Mouse (Mus musculus) lung, embryonic 15.5 days (tissue): ENCODE results near the gene Nhs. TPM values are rescaled to one million over a fixed set of nuclear protein-coding genes. Genes with fewer than 3 reads are reported as not detected.

ENCODE experiments used
- ATAC-seq: fragments of 200-750 bp; cut with Nextera tagmentation; 2 replicates; pipeline ENCODE4 v1.8.0; 2017; ENCODE audit warnings: moderate number of reproducible peaks, borderline replicate concordance; ENCODE audit not compliant: low FRiP score, low TSS enrichment; ENCODE audit errors: extremely low read depth
- H3K27ac ChIP-seq: fragments of 300-500 bp; sonication (generic); 2 replicates; pipeline ENCODE4 v1.5.1; 2015; ENCODE audit warnings: moderate library complexity, mild to moderate bottlenecking, inconsistent platforms
- H3K27me3 ChIP-seq: fragments of 300-500 bp; sonication (generic); 2 replicates; pipeline ENCODE4 v1.6.1; 2015; ENCODE audit warnings: inconsistent platforms
- H3K36me3 ChIP-seq: fragments of 300-500 bp; sonication (generic); 2 replicates; pipeline ENCODE4 v1.6.1; 2015; ENCODE audit warnings: inconsistent platforms
- H3K4me1 ChIP-seq: fragments of 300-500 bp; sonication (generic); 2 replicates; pipeline ENCODE4 v1.6.1; 2015; ENCODE audit warnings: inconsistent platforms
- H3K4me2 ChIP-seq: fragments of 300-500 bp; sonication (generic); 2 replicates; pipeline ENCODE4 v1.6.1; 2015; ENCODE audit warnings: inconsistent platforms, mild to moderate bottlenecking, moderate library complexity
- H3K4me3 ChIP-seq: fragments of 300-500 bp; sonication (generic); 2 replicates; pipeline ENCODE4 v1.5.1; 2015; ENCODE audit warnings: mild to moderate bottlenecking, inconsistent platforms
- H3K9ac ChIP-seq: fragments of 300-500 bp; sonication (generic); 2 replicates; pipeline ENCODE4 v1.6.1; 2015; ENCODE audit warnings: inconsistent platforms
- H3K9me3 ChIP-seq: fragments of 300-500 bp; sonication (generic); 2 replicates; pipeline ENCODE4 v1.6.1; 2016; ENCODE audit warnings: inconsistent platforms
- WGBS: fragments of 180-500 bp; shearing (Covaris S2); methylation state at CpG from one replicate; pipeline ENCODE4 v1.1.7; 2015; 5-methylcytosine and 5-hydroxymethylcytosine counted together
- polyA plus RNA-seq: library from polyadenylated mRNA; unstranded; fragments of >200 nt; fragmentation: Nextera tagmentation; extraction: Ambion mirVana; gene quantifications from 2 replicates; pipeline ENCODE4 v1.2.1, GENCODE M21; 2015

Gene Nhs
- polyA plus RNA-seq, 1 experiment from 2014 or later: 1.5 TPM

GRCm38 (mm10) chrX:162012570-162012969 is 147.0 kb downstream of the Nhs start:
- no peaks in the 10 kb centered on the region for H3K36me3 ChIP-seq
- 57% methylated on average over 4 of the region's 4 CpGs for WGBS
- H3K9ac ChIP-seq: no peak overlapping the region
- no peak overlapping the region for H3K27ac ChIP-seq
- no peak overlapping the region for H3K4me3 ChIP-seq
- no peak overlapping the region for H3K4me2 ChIP-seq
- no peaks in the 10 kb centered on the region for H3K9me3 ChIP-seq
- H3K27me3 ChIP-seq: peaks cover 33% of the 10 kb centered on the region
- H3K4me1 ChIP-seq: no peaks in the 10 kb centered on the region; the same call in 1 of the 2 replicates
- ATAC-seq: no peak

- H3K9ac ChIP-seq: no peak overlapping the region
- 43% methylated on average over 3 of the region's 3 CpGs for WGBS
- no peaks in the 10 kb centered on the region for H3K36me3 ChIP-seq
- no peaks in the 10 kb centered on the region for H3K9me3 ChIP-seq
- H3K27ac ChIP-seq: no peak overlapping the region
- ATAC-seq: no peak
- peaks cover 33% of the 10 kb centered on the region for H3K27me3 ChIP-seq
- H3K4me3 ChIP-seq: no peak overlapping the region
- H3K4me1 ChIP-seq: no peaks in the 10 kb centered on the region; the same call in 1 of the 2 replicates
- no peak overlapping the region for H3K4me2 ChIP-seq
Observed at GRCm38 (mm10) chrX:162009876-162010275, 149.7 kb downstream of the Nhs start.

GRCm38 (mm10) chrX:162003818-162004217 is 155.7 kb downstream of the Nhs start:
- WGBS: 61% methylated on average over 1 of the region's 1 CpGs
- Histone ChIP-seq H3K4me3 (no peak overlapping the region), H3K27me3 (peaks cover 23% of the 10 kb centered on the region), H3K9me3 (no peaks in the 10 kb centered on the region), H3K27ac (no peak overlapping the region), H3K4me2 (no peak overlapping the region), H3K4me1 (no peaks in the 10 kb centered on the region), H3K36me3 (no peaks in the 10 kb centered on the region), H3K9ac (no peak overlapping the region)
- ATAC-seq: no peak

- H3K4me2 ChIP-seq: no peak overlapping the region
- peaks cover 4% of the 10 kb centered on the region; the same call in 1 of the 2 replicates for H3K4me1 ChIP-seq
- ATAC-seq: no peak
- H3K4me3 ChIP-seq: no peak overlapping the region
- no peak overlapping the region for H3K9ac ChIP-seq
- H3K27me3 ChIP-seq: peaks cover 20% of the 10 kb centered on the region; the same call in 1 of the 2 replicates
- no peaks in the 10 kb centered on the region for H3K36me3 ChIP-seq
- H3K9me3 ChIP-seq: no peaks in the 10 kb centered on the region
- no peak overlapping the region for H3K27ac ChIP-seq
- 76% methylated on average over 3 of the region's 3 CpGs for WGBS
Observed at GRCm38 (mm10) chrX:161998876-161999275, 160.7 kb downstream of the Nhs start.

- no peaks in the 10 kb centered on the region for H3K36me3 ChIP-seq
- H3K27ac ChIP-seq: no peak overlapping the region
- peak; percentile 64; the same call in 1 of the 2 replicates for ATAC-seq
- H3K4me3 ChIP-seq: no peak overlapping the region
- no peak overlapping the region for H3K4me2 ChIP-seq
- no peak overlapping the region for H3K9ac ChIP-seq
- H3K9me3 ChIP-seq: no peaks in the 10 kb centered on the region
- H3K4me1 ChIP-seq: peaks cover 4% of the 10 kb centered on the region; the same call in 1 of the 2 replicates
- peaks cover 24% of the 10 kb centered on the region; the same call in 1 of the 2 replicates for H3K27me3 ChIP-seq
- 36% methylated on average over 2 of the region's 2 CpGs for WGBS
Observed at GRCm38 (mm10) chrX:161997170-161997795, 162.2 kb downstream of the Nhs start.

GRCm38 (mm10) chrX:161990171-161990570 is 169.4 kb downstream of the Nhs start:
- Histone ChIP-seq H3K4me3 (no peak overlapping the region), H3K36me3 (no peaks in the 10 kb centered on the region), H3K9ac (no peak overlapping the region), H3K27ac (no peak overlapping the region), H3K4me1 (no peaks in the 10 kb centered on the region), H3K27me3 (peaks cover 17% of the 10 kb centered on the region), H3K9me3 (no peaks in the 10 kb centered on the region), H3K4me2 (no peak overlapping the region)
- 81% methylated on average over 1 of the region's 1 CpGs for WGBS
- no peak for ATAC-seq

GRCm38 (mm10) chrX:161984961-161985360 is 174.6 kb downstream of the Nhs start:
- no peaks in the 10 kb centered on the region for H3K4me1 ChIP-seq
- H3K4me3 ChIP-seq: no peak overlapping the region
- no peaks in the 10 kb centered on the region for H3K36me3 ChIP-seq
- H3K9ac ChIP-seq: no peak overlapping the region
- no peak for ATAC-seq
- H3K9me3 ChIP-seq: no peaks in the 10 kb centered on the region
- WGBS: 57% methylated on average over 6 of the region's 6 CpGs
- H3K27ac ChIP-seq: no peak overlapping the region
- peaks cover 3% of the 10 kb centered on the region; the same call in 1 of the 2 replicates for H3K27me3 ChIP-seq
- no peak overlapping the region for H3K4me2 ChIP-seq

- H3K27me3 ChIP-seq: peaks cover 3% of the 10 kb centered on the region; the same call in 1 of the 2 replicates
- H3K27ac ChIP-seq: no peak overlapping the region
- no peaks in the 10 kb centered on the region for H3K36me3 ChIP-seq
- H3K4me1 ChIP-seq: no peaks in the 10 kb centered on the region
- H3K9me3 ChIP-seq: no peaks in the 10 kb centered on the region
- peak; percentile 52; the same call in 1 of the 2 replicates for ATAC-seq
- H3K9ac ChIP-seq: no peak overlapping the region
- H3K4me3 ChIP-seq: no peak overlapping the region
- 38% methylated on average over 6 of the region's 6 CpGs for WGBS
- no peak overlapping the region for H3K4me2 ChIP-seq
Observed at GRCm38 (mm10) chrX:161981399-161981798, 178.1 kb downstream of the Nhs start.

- H3K27ac ChIP-seq: no peak overlapping the region
- peaks cover 6% of the 10 kb centered on the region; the same call in 1 of the 2 replicates for H3K27me3 ChIP-seq
- H3K4me1 ChIP-seq: no peaks in the 10 kb centered on the region
- H3K4me2 ChIP-seq: no peak overlapping the region
- H3K9me3 ChIP-seq: no peaks in the 10 kb centered on the region
- no peak overlapping the region for H3K9ac ChIP-seq
- H3K36me3 ChIP-seq: no peaks in the 10 kb centered on the region
- no peak overlapping the region for H3K4me3 ChIP-seq
- no peak for ATAC-seq
Observed at GRCm38 (mm10) chrX:161979946-161980345, 179.6 kb downstream of the Nhs start.

- Histone ChIP-seq H3K4me2 (no peak overlapping the region), H3K4me1 (no peaks in the 10 kb centered on the region), H3K27ac (no peak overlapping the region), H3K9me3 (no peaks in the 10 kb centered on the region), H3K4me3 (no peak overlapping the region), H3K9ac (no peak overlapping the region), H3K36me3 (no peaks in the 10 kb centered on the region), H3K27me3 (peaks cover 6% of the 10 kb centered on the region; the same call in 1 of the 2 replicates)
- WGBS: 66% methylated on average over 4 of the region's 4 CpGs
- ATAC-seq: no peak
Observed at GRCm38 (mm10) chrX:161977236-161977841, 182.2 kb downstream of the Nhs start.

- Histone ChIP-seq H3K27ac (no peak overlapping the region), H3K4me1 (no peaks in the 10 kb centered on the region), H3K4me3 (no peak overlapping the region), H3K27me3 (peaks cover 6% of the 10 kb centered on the region; the same call in 1 of the 2 replicates), H3K9ac (no peak overlapping the region), H3K9me3 (no peaks in the 10 kb centered on the region), H3K4me2 (no peak overlapping the region), H3K36me3 (no peaks in the 10 kb centered on the region)
- WGBS: 66% methylated on average over 2 of the region's 2 CpGs
- no peak for ATAC-seq
Observed at GRCm38 (mm10) chrX:161976376-161976775, 183.2 kb downstream of the Nhs start.

- H3K4me2 ChIP-seq: no peak overlapping the region
- H3K27me3 ChIP-seq: peaks cover 6% of the 10 kb centered on the region; the same call in 1 of the 2 replicates
- WGBS: 45% methylated on average over 3 of the region's 3 CpGs
- no peaks in the 10 kb centered on the region for H3K36me3 ChIP-seq
- H3K9ac ChIP-seq: no peak overlapping the region
- H3K9me3 ChIP-seq: no peaks in the 10 kb centered on the region
- ATAC-seq: no peak; the same call in 1 of the 2 replicates
- no peaks in the 10 kb centered on the region for H3K4me1 ChIP-seq
- no peak overlapping the region for H3K4me3 ChIP-seq
- no peak overlapping the region for H3K27ac ChIP-seq
Observed at GRCm38 (mm10) chrX:161973572-161973971, 186.0 kb downstream of the Nhs start.
